14 mouse cellular contexts compared by ENCODE assay signal in the genomic region with DNA sequence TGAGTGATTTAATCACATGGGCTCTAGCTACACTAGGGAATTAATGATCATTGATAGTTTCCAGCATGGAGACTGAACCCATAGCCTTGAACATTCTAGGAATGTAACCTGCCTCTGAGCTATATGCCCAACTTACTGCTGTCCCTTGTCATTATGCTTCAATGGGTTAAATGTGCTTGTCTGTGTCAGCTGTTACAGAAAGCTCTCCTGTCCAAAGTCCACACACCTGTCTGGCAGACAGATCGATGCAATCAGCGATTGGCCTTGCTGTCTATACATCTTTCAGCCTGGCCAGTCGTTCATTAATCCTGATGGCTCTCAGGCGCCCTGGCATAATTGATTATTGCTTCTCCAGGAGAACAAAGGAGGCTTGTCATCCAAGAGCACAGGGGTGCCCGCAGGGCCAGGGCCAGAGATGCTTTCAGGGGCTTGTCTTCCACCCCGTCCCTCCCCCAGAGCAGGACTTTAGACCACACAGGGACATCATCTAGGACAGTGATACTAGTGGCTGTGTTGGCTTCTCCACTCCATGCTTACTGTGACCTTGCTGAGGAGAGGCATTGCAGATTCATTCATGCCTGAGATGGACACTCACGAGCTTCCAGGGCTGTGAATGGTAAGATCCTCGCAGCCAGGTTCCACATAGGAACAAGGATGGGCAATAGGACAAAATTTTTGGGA. TPM values are rescaled to one million over a fixed set of nuclear protein-coding genes. Genes with fewer than 3 reads are reported as not detected.
DNase-seq lines count a peak whose midpoint lies in the region; ATAC-seq and TF ChIP-seq lines count a peak whose summit lies in the region.
"Had no signal": no experiment of that assay in that cellular context is flagged by ENCODE, and none has a peak within 500 bp of the region (broad histone marks: within the 10 kb centered on the region; RNA-seq: fewer than 3 reads in every experiment).

No protein-coding gene starts in this region.

- no peaks in the 10 kb centered on the region for H3K27me3 ChIP-seq in liver, adult 2 months (ENCODE audit: control insufficient read depth, insufficient read depth, low read length)
- no peaks in the 10 kb centered on the region for H3K27me3 ChIP-seq in hindbrain, embryonic 12.5 days
- H3K27me3 ChIP-seq in liver, embryonic 12.5 days (replicated peaks) = no peaks in the 10 kb centered on the region
- no peaks in the 10 kb centered on the region for H3K27me3 ChIP-seq in limb, embryonic 10.5 days (ENCODE audit: low read depth, poor library complexity, severe bottlenecking)
- H3K27me3 ChIP-seq: embryonic facial prominence, embryonic 15.5 days; heart, embryonic 12.5 days; hindbrain, embryonic 15.5 days; megakaryocyte, embryonic 14.5 days had no signal

- no peak overlapping the region for H3K4me2 ChIP-seq in hindbrain, embryonic 12.5 days (replicated peaks)
- no peak overlapping the region for H3K4me2 ChIP-seq in liver, embryonic 12.5 days
- H3K4me2 ChIP-seq: embryonic facial prominence, embryonic 15.5 days; heart, embryonic 12.5 days; hindbrain, embryonic 15.5 days had no signal

- TF ChIP-seq POLR2A in liver, adult 2 months (IDR thresholded peaks at IDR 0.05; ENCODE audit: extremely low read depth, insufficient read depth, low read length) = no peak

- H3K27ac ChIP-seq in liver, adult 2 months (replicated peaks; ENCODE audit: insufficient read depth, low read depth, low read length) = peak overlapping the region; percentile 73
- H3K27ac ChIP-seq in hindbrain, embryonic 12.5 days = peak overlapping the region; percentile 67; the same call in 1 of the 2 replicates
- H3K27ac ChIP-seq in liver, embryonic 12.5 days = 0 out of 2 replicates have a peak overlapping the region, but pooled peaks have one; percentile 32
- no peak overlapping the region for H3K27ac ChIP-seq in limb, embryonic 10.5 days
- H3K27ac ChIP-seq: embryonic facial prominence, embryonic 15.5 days; hindbrain, embryonic 15.5 days had no signal

- no peaks in the 10 kb centered on the region for H3K9me3 ChIP-seq in hindbrain, embryonic 12.5 days (replicated peaks)
- H3K9me3 ChIP-seq in liver, embryonic 12.5 days (replicated peaks) = no peaks in the 10 kb centered on the region
- H3K9me3 ChIP-seq in limb, embryonic 10.5 days (replicated peaks) = no peaks in the 10 kb centered on the region
- H3K9me3 ChIP-seq: embryonic facial prominence, embryonic 15.5 days; heart, embryonic 12.5 days; hindbrain, embryonic 15.5 days; megakaryocyte, embryonic 14.5 days had no signal

- peak; percentile 85 for DNase-seq in liver, adult 2 months (ENCODE audit: extremely low read depth, low read depth, low spot score)
- DNase-seq in liver = no peak
- peak; percentile 20 for DNase-seq in retina, embryonic 14.5 days (ENCODE audit: low spot score)
- no peak for DNase-seq in limb, embryonic 10.5 days (ENCODE audit: low spot score)
- no peak for DNase-seq in cerebellum, postnatal 10 days
- DNase-seq: adrenal gland, postnatal 25 days; gastrocnemius, postnatal 10 days had no signal

- WGBS in liver, adult 2 months = 24% methylated on average over 8 of the region's 8 CpGs
- 52% methylated on average over 8 of the region's 8 CpGs for WGBS in hindbrain, embryonic 12.5 days
- WGBS in liver, embryonic 12.5 days (ENCODE audit: insufficient replicate concordance) = 64% methylated on average over 8 of the region's 8 CpGs
- WGBS in limb, embryonic 10.5 days = 76% methylated on average over 8 of the region's 8 CpGs

- ATAC-seq in hindbrain, embryonic 12.5 days (ENCODE audit: low FRiP score) = 0 out of 2 replicates have a peak, but pooled peaks have one; percentile 52
- ATAC-seq in liver, embryonic 12.5 days = peak; percentile 50
- ATAC-seq: forebrain, embryonic 14.5 days had no signal

- H3K9ac ChIP-seq in liver, adult 2 months (ENCODE audit: low read depth, low read length) = no peak overlapping the region
- H3K9ac ChIP-seq in hindbrain, embryonic 12.5 days = no peak overlapping the region
- no peak overlapping the region for H3K9ac ChIP-seq in liver, embryonic 12.5 days
- H3K9ac ChIP-seq: embryonic facial prominence, embryonic 15.5 days; heart, embryonic 12.5 days; hindbrain, embryonic 15.5 days had no signal

- TF ChIP-seq CTCF in liver, adult 2 months (IDR thresholded peaks at IDR 0.05; ENCODE audit: low read depth, low read length) = no peak

- no peak overlapping the region for H3K4me3 ChIP-seq in liver, adult 2 months (ENCODE audit: insufficient read depth, low read depth, low read length)
- H3K4me3 ChIP-seq in hindbrain, embryonic 12.5 days = no peak overlapping the region
- H3K4me3 ChIP-seq in liver, embryonic 12.5 days = no peak overlapping the region
- H3K4me3 ChIP-seq in limb, embryonic 10.5 days = no peak overlapping the region
- H3K4me3 ChIP-seq: embryonic facial prominence, embryonic 15.5 days; heart, embryonic 12.5 days; hindbrain, embryonic 15.5 days; megakaryocyte, embryonic 14.5 days had no signal

- H3K36me3 ChIP-seq in liver, adult 2 months (ENCODE audit: control insufficient read depth, insufficient read depth, low read length) = peaks cover 15% of the 10 kb centered on the region
- H3K36me3 ChIP-seq in hindbrain, embryonic 12.5 days = peaks cover 23% of the 10 kb centered on the region
- peaks cover 62% of the 10 kb centered on the region for H3K36me3 ChIP-seq in liver, embryonic 12.5 days
- H3K36me3 ChIP-seq in limb, embryonic 10.5 days = peaks cover 60% of the 10 kb centered on the region

- peaks cover 9% of the 10 kb centered on the region; the same call in 1 of the 2 replicates for H3K79me2 ChIP-seq in liver, adult 2 months (ENCODE audit: control insufficient read depth, insufficient read depth, low read length)

- H3K4me1 ChIP-seq in liver, adult 2 months (ENCODE audit: control insufficient read depth, insufficient read depth, low read length) = peaks cover 21% of the 10 kb centered on the region
- H3K4me1 ChIP-seq in hindbrain, embryonic 12.5 days = peaks cover 4% of the 10 kb centered on the region
- H3K4me1 ChIP-seq in liver, embryonic 12.5 days = 0 out of 2 replicates have a peak, but pooled peaks cover 3% of the 10 kb centered on the region
- no peaks in the 10 kb centered on the region for H3K4me1 ChIP-seq in limb, embryonic 10.5 days
- H3K4me1 ChIP-seq: embryonic facial prominence, embryonic 15.5 days; heart, embryonic 12.5 days had no signal

RNA-seq across cellular contexts. Expression of gene Adi1, which starts 11.3 kb away (rescaled TPM):
- total RNA-seq in liver, adult 2 months (2014; rRNA removed) = 101 and 119 TPM in 2 replicates
- polyA plus RNA-seq in liver, adult 2 months (2012; rRNA removed) = 56.4 and 61.8 TPM in 2 replicates
- polyA plus RNA-seq in hindbrain, embryonic 12.5 days (2016; fragmentation: Nextera tagmentation; extraction: Ambion mirVana) = 40.3 and 46.3 TPM in 2 replicates
- polyA plus RNA-seq in liver, embryonic 12.5 days (2016; fragmentation: Nextera tagmentation; extraction: Ambion mirVana) = 53.8 and 55.4 TPM in 2 replicates
- polyA plus RNA-seq in limb, embryonic 10.5 days (2016; fragmentation: Nextera tagmentation; extraction: Ambion mirVana) = 67.0 and 69.9 TPM in 2 replicates

RNA-seq across cellular contexts. Expression of gene Rnaseh1, which starts 36.9 kb away (rescaled TPM):
- total RNA-seq in liver, adult 2 months (2014; rRNA removed) = 4.4 and 4.7 TPM in 2 replicates
- 4.3 and 5.3 TPM in 2 replicates for polyA plus RNA-seq in liver, adult 2 months (2012; rRNA removed)
- polyA plus RNA-seq in hindbrain, embryonic 12.5 days (2016; fragmentation: Nextera tagmentation; extraction: Ambion mirVana) = 26.7 and 31.5 TPM in 2 replicates
- 17.9 and 19.2 TPM in 2 replicates for polyA plus RNA-seq in liver, embryonic 12.5 days (2016; fragmentation: Nextera tagmentation; extraction: Ambion mirVana)
- 38.5 and 38.8 TPM in 2 replicates for polyA plus RNA-seq in limb, embryonic 10.5 days (2016; fragmentation: Nextera tagmentation; extraction: Ambion mirVana)

RNA-seq across cellular contexts. Expression of gene Rps7, which starts 50.6 kb away (rescaled TPM):
- total RNA-seq in liver, adult 2 months (2014; rRNA removed) = 391 and 441 TPM in 2 replicates
- 136 and 137 TPM in 2 replicates for polyA plus RNA-seq in liver, adult 2 months (2012; rRNA removed)
- 614 and 629 TPM in 2 replicates for polyA plus RNA-seq in hindbrain, embryonic 12.5 days (2016; fragmentation: Nextera tagmentation; extraction: Ambion mirVana)
- polyA plus RNA-seq in liver, embryonic 12.5 days (2016; fragmentation: Nextera tagmentation; extraction: Ambion mirVana) = 751 and 752 TPM in 2 replicates
- polyA plus RNA-seq in limb, embryonic 10.5 days (2016; fragmentation: Nextera tagmentation; extraction: Ambion mirVana) = 654 and 701 TPM in 2 replicates

Comparison
In these comparisons a context has a peak if more than half of its experiments do, and no peak if none do; other contexts are left out.
1. DNase-seq: peak in liver, adult 2 months (single experiment) and retina, embryonic 14.5 days (single experiment); none in liver (single experiment), limb, embryonic 10.5 days (single experiment) and cerebellum, postnatal 10 days (0 of 2).